Mouse (Mus musculus): ENCODE results near the gene Ciita. TPM values are rescaled to one million over a fixed set of nuclear protein-coding genes. Genes with fewer than 3 reads are reported as not detected.

The Ciita gene
- total and polyA plus RNA-seq, 3 experiments, result 39.1 to 69.6 (median 39.8) TPM

- Histone ChIP-seq H3K4me3 (replicated peaks in 1 of 3; ENCODE audit: low read depth in 2 of 3, low read length in 2 of 3, poor library complexity in 1 of 3) (no peak overlapping the region), H3K36me3 (replicated peaks in 1 of 2; ENCODE audit: control insufficient read depth in 1 of 2, insufficient read depth in 1 of 2, low read length in 1 of 2) (peaks cover 40 to 89% of the 10 kb centered on the region in 2 experiments), H3K4me1 (ENCODE audit: control insufficient read depth in 1 of 2, insufficient read depth in 2 of 2) (peaks cover 17 to 87% of the 10 kb centered on the region in 2 experiments), H3K4me2 (ENCODE audit: insufficient read depth, low read depth, poor library complexity, severe bottlenecking) (0 out of 2 replicates have a peak overlapping the region, but pooled peaks have one; percentile 21), H3K27ac (ENCODE audit: insufficient read depth, low read depth) (peak overlapping the region; percentile 70), H3K79me2 (replicated peaks; ENCODE audit: control insufficient read depth, extremely low read depth, insufficient read depth, poor library complexity, severe bottlenecking) (no peaks in the 10 kb centered on the region), H3K9ac (ENCODE audit: insufficient read depth, low read depth) (no peak overlapping the region), H3K27me3 (replicated peaks) (no peaks in the 10 kb centered on the region), H3K9me3 (replicated peaks; ENCODE audit: low read length) (no peaks in the 10 kb centered on the region)
- dilution Hi-C loops (cut with MboI; ENCODE audit: extremely low pct_ligation_motif_present, extremely low pct_unique_long_range_greater_than_20kb, low sequenced_read_pairs), result no loop called here
- in situ Hi-C loops (cut with MboI; ENCODE audit: low pct_ligation_motif_present, low pct_unique_long_range_greater_than_20kb, low sequenced_read_pairs), result loop anchor here (5.0 kb wide), 2 partner anchors 99 to 239 kb away; no protein-coding TSS in a partner anchor
- TF ChIP-seq MXI1 (IDR thresholded peaks at IDR 0.05; ENCODE audit: low read depth, low read length) (no peak), USF1 (IDR thresholded peaks at IDR 0.05; ENCODE audit: low read depth, low read length) (no peak), JUND (conservative IDR thresholded peaks at IDR 0.05; ENCODE audit: low read depth, low read length) (no peak), CTCF (conservative IDR thresholded peaks at IDR 0.05 in 1 of 2, IDR thresholded peaks at IDR 0.05 in 1 of 2; ENCODE audit: low read depth in 2 of 2, low read length in 2 of 2) (no peak), JUN (IDR thresholded peaks at IDR 0.05; ENCODE audit: insufficient read depth, low read depth, low read length) (no peak), BHLHE40 (IDR thresholded peaks at IDR 0.05; ENCODE audit: low read depth, low read length) (peak; percentile 46), ZMIZ1 (IDR thresholded peaks at IDR 0.05; ENCODE audit: low read depth, low read length) (peak; percentile 45; the same call in 1 of the 2 replicates), POLR2AphosphoS2 (IDR thresholded peaks at IDR 0.05; ENCODE audit: low read depth, low read length) (no peak), ELF1 (IDR thresholded peaks at IDR 0.05; ENCODE audit: low read depth, low read length) (no peak; the same call in 1 of the 2 replicates), NRF1 (IDR thresholded peaks at IDR 0.05; ENCODE audit: low read depth, low read length) (no peak), ETS1 (conservative IDR thresholded peaks at IDR 0.05; ENCODE audit: low read depth, low read length) (peak; percentile 93), KAT2A (IDR thresholded peaks at IDR 0.05; ENCODE audit: insufficient replicate concordance, low read length) (no peak), UBTF (IDR thresholded peaks at IDR 0.05; ENCODE audit: low read depth, low read length) (no peak), ZC3H11A (IDR thresholded peaks at IDR 0.05; ENCODE audit: low read depth, low read length) (no peak), USF2 (conservative IDR thresholded peaks at IDR 0.05; ENCODE audit: low read depth, low read length) (no peak), MYC (IDR thresholded peaks at IDR 0.05; ENCODE audit: low read depth, low read length) (no peak), EP300 (IDR thresholded peaks at IDR 0.05; ENCODE audit: low read length) (peak; percentile 68; the same call in 1 of the 2 replicates), RCOR1 (conservative IDR thresholded peaks at IDR 0.05; ENCODE audit: low read depth, low read length) (no peak), NELFE (IDR thresholded peaks at IDR 0.05; ENCODE audit: low read depth, low read length) (peak; percentile 15; the same call in 1 of the 2 replicates), PAX5 (IDR thresholded peaks at IDR 0.05; ENCODE audit: low read length) (no peak), SMC3 (IDR thresholded peaks at IDR 0.05; ENCODE audit: low read depth, low read length) (no peak), GABPA (IDR thresholded peaks at IDR 0.05; ENCODE audit: insufficient replicate concordance, low read depth, low read length) (no peak), TCF12 (IDR thresholded peaks at IDR 0.05; ENCODE audit: low read depth, low read length) (peak; percentile 48; the same call in 1 of the 2 replicates), ZNF384 (IDR thresholded peaks at IDR 0.05; ENCODE audit: low read depth, low read length) (no peak), MAFK (IDR thresholded peaks at IDR 0.05; ENCODE audit: insufficient replicate concordance, low read length) (no peak), MAZ (IDR thresholded peaks at IDR 0.05; ENCODE audit: low read depth, low read length) (no peak), MEF2A (IDR thresholded peaks at IDR 0.05; ENCODE audit: borderline replicate concordance, low read depth, low read length) (peak; percentile 94), MAX (IDR thresholded peaks at IDR 0.05; ENCODE audit: low read length) (0 out of 2 replicates have a peak, but pooled peaks have one; percentile 52), IRF4 (IDR thresholded peaks at IDR 0.05; ENCODE audit: low read depth, low read length) (peak; percentile 45; the same call in 1 of the 2 replicates), ZKSCAN1 (IDR thresholded peaks at IDR 0.05; ENCODE audit: borderline replicate concordance, low read depth, low read length) (no peak), TBP (conservative IDR thresholded peaks at IDR 0.05; ENCODE audit: low read depth, low read length) (0 out of 2 replicates have a peak, but pooled peaks have one; percentile 37), E2F4 (IDR thresholded peaks at IDR 0.05; ENCODE audit: insufficient replicate concordance, low read depth, low read length) (no peak), RAD21 (IDR thresholded peaks at IDR 0.05; ENCODE audit: low read depth, low read length) (no peak), CHD1 (IDR thresholded peaks at IDR 0.05; ENCODE audit: low read depth, low read length) (no peak), HCFC1 (IDR thresholded peaks at IDR 0.05; ENCODE audit: low read depth, low read length) (no peak), SIN3A (IDR thresholded peaks at IDR 0.05; ENCODE audit: low read length) (0 out of 2 replicates have a peak, but pooled peaks have one; percentile 2), CHD2 (IDR thresholded peaks at IDR 0.05; ENCODE audit: low read length) (no peak), POLR2A (IDR thresholded peaks at IDR 0.05; ENCODE audit: low read depth, low read length) (peak; percentile 21; the same call in 1 of the 2 replicates)
- DNase-seq (ENCODE audit: extremely low read depth), result peak; percentile 88
These were observed 36.2 kb downstream of the Ciita start for GRCm38 (mm10) chr16:10515953-10516572.

All from CH12.LX (cell line).